Comparison of ENCODE assay signal across 15 mouse cellular contexts in genomic region chr15:93610288-93610687, GRCm38 (mm10). TPM values are rescaled to one million over a fixed set of nuclear protein-coding genes. Genes with fewer than 3 reads are reported as not detected.
DNase-seq lines count a peak whose midpoint lies in the region; ATAC-seq and TF ChIP-seq lines count a peak whose summit lies in the region.
"Had no signal": no experiment of that assay in that cellular context is flagged by ENCODE, and none has a peak within 500 bp of the region (broad histone marks: within the 10 kb centered on the region; RNA-seq: fewer than 3 reads in every experiment).

No protein-coding gene starts in this region.

- DNase-seq in intestine, embryonic 14.5 days (ENCODE audit: low spot score) = no peak
- DNase-seq in limb, embryonic 10.5 days (ENCODE audit: low spot score) = peak; percentile 28
- DNase-seq in embryo, embryonic 10 days (ENCODE audit: low spot score) = no peak
- no peak for DNase-seq in T-cell, adult 2 months (ENCODE audit: low spot score)
- DNase-seq: adrenal gland, postnatal 36 days; cerebellum, adult 8-10 months; heart, adult 18-20 months had no signal

- no peaks in the 10 kb centered on the region for H3K36me3 ChIP-seq in intestine, embryonic 14.5 days (ENCODE audit: control insufficient read depth, insufficient read depth, low read length)
- no peaks in the 10 kb centered on the region for H3K36me3 ChIP-seq in intestine, postnatal 0 days (ENCODE audit: control insufficient read depth, insufficient read depth)
- no peaks in the 10 kb centered on the region for H3K36me3 ChIP-seq in embryonic facial prominence, embryonic 13.5 days
- no peaks in the 10 kb centered on the region for H3K36me3 ChIP-seq in intestine, embryonic 16.5 days (ENCODE audit: control insufficient read depth, insufficient read depth, low read length)
- no peaks in the 10 kb centered on the region for H3K36me3 ChIP-seq in limb, embryonic 10.5 days
- no peaks in the 10 kb centered on the region for H3K36me3 ChIP-seq in hindbrain, embryonic 16.5 days (ENCODE audit: control insufficient read depth, insufficient read depth, low read length)
- H3K36me3 ChIP-seq: limb, embryonic 13.5 days; midbrain, embryonic 12.5 days had no signal

- no peaks in the 10 kb centered on the region for H3K27me3 ChIP-seq in intestine, embryonic 14.5 days (replicated peaks; ENCODE audit: control insufficient read depth, insufficient read depth, low read length)
- H3K27me3 ChIP-seq in intestine, postnatal 0 days (replicated peaks; ENCODE audit: control insufficient read depth, insufficient read depth, low read length) = no peaks in the 10 kb centered on the region
- no peaks in the 10 kb centered on the region for H3K27me3 ChIP-seq in embryonic facial prominence, embryonic 13.5 days
- no peaks in the 10 kb centered on the region for H3K27me3 ChIP-seq in intestine, embryonic 16.5 days (replicated peaks; ENCODE audit: control insufficient read depth, insufficient read depth, low read length)
- no peaks in the 10 kb centered on the region for H3K27me3 ChIP-seq in limb, embryonic 10.5 days (ENCODE audit: low read depth, poor library complexity, severe bottlenecking)
- H3K27me3 ChIP-seq in hindbrain, embryonic 16.5 days (replicated peaks; ENCODE audit: control insufficient read depth, insufficient read depth, low read length) = no peaks in the 10 kb centered on the region
- H3K27me3 ChIP-seq: midbrain, embryonic 12.5 days; Patski had no signal

- H3K4me2 ChIP-seq in intestine, embryonic 14.5 days (ENCODE audit: low read length) = no peak overlapping the region
- H3K4me2 ChIP-seq in intestine, postnatal 0 days (replicated peaks; ENCODE audit: low read depth) = no peak overlapping the region
- H3K4me2 ChIP-seq in embryonic facial prominence, embryonic 13.5 days = peak overlapping the region; percentile 21; the same call in 1 of the 2 replicates
- no peak overlapping the region for H3K4me2 ChIP-seq in intestine, embryonic 16.5 days (ENCODE audit: low read depth, low read length)
- no peak overlapping the region for H3K4me2 ChIP-seq in hindbrain, embryonic 16.5 days (ENCODE audit: low read length)
- H3K4me2 ChIP-seq: midbrain, embryonic 12.5 days had no signal

- peaks cover 8% of the 10 kb centered on the region; the same call in 1 of the 2 replicates for H3K4me1 ChIP-seq in intestine, embryonic 14.5 days (replicated peaks; ENCODE audit: control insufficient read depth, insufficient read depth, low read length)
- H3K4me1 ChIP-seq in intestine, postnatal 0 days (replicated peaks; ENCODE audit: control insufficient read depth, insufficient read depth, low read length) = no peaks in the 10 kb centered on the region
- peaks cover 25% of the 10 kb centered on the region for H3K4me1 ChIP-seq in embryonic facial prominence, embryonic 13.5 days
- H3K4me1 ChIP-seq in intestine, embryonic 16.5 days (ENCODE audit: control insufficient read depth, insufficient read depth, low read length) = peaks cover 5% of the 10 kb centered on the region; the same call in 1 of the 2 replicates
- H3K4me1 ChIP-seq in limb, embryonic 10.5 days = peaks cover 26% of the 10 kb centered on the region
- H3K4me1 ChIP-seq in hindbrain, embryonic 16.5 days (ENCODE audit: control insufficient read depth, insufficient read depth, low read depth, low read length) = no peaks in the 10 kb centered on the region
- H3K4me1 ChIP-seq: midbrain, embryonic 12.5 days had no signal

- H3K4me3 ChIP-seq in intestine, embryonic 14.5 days (ENCODE audit: low read depth, low read length) = no peak overlapping the region
- no peak overlapping the region for H3K4me3 ChIP-seq in intestine, postnatal 0 days (ENCODE audit: low read depth, low read length)
- no peak overlapping the region for H3K4me3 ChIP-seq in embryonic facial prominence, embryonic 13.5 days
- no peak overlapping the region for H3K4me3 ChIP-seq in intestine, embryonic 16.5 days (ENCODE audit: low read length)
- H3K4me3 ChIP-seq in limb, embryonic 10.5 days = no peak overlapping the region
- no peak overlapping the region for H3K4me3 ChIP-seq in hindbrain, embryonic 16.5 days (ENCODE audit: low read length)
- H3K4me3 ChIP-seq: limb, embryonic 13.5 days; midbrain, embryonic 12.5 days had no signal

- H3K27ac ChIP-seq in intestine, embryonic 14.5 days (ENCODE audit: low read depth) = peak overlapping the region; percentile 72
- H3K27ac ChIP-seq in intestine, postnatal 0 days (ENCODE audit: low read depth, low read length) = no peak overlapping the region
- peak overlapping the region; percentile 81 for H3K27ac ChIP-seq in embryonic facial prominence, embryonic 13.5 days
- peak overlapping the region; percentile 69 for H3K27ac ChIP-seq in intestine, embryonic 16.5 days (ENCODE audit: low read length)
- no peak overlapping the region for H3K27ac ChIP-seq in limb, embryonic 10.5 days
- H3K27ac ChIP-seq in hindbrain, embryonic 16.5 days (ENCODE audit: low read depth, low read length) = no peak overlapping the region
- H3K27ac ChIP-seq: hindbrain, postnatal 0 days; midbrain, embryonic 12.5 days had no signal

- no peak for TF ChIP-seq CTCF in intestine, postnatal 0 days (IDR thresholded peaks at IDR 0.05; ENCODE audit: low read depth)

- H3K9me3 ChIP-seq in intestine, embryonic 14.5 days (ENCODE audit: control insufficient read depth, low read length) = peaks cover 6% of the 10 kb centered on the region; the same call in 1 of the 2 replicates
- no peaks in the 10 kb centered on the region for H3K9me3 ChIP-seq in intestine, postnatal 0 days (ENCODE audit: control insufficient read depth)
- H3K9me3 ChIP-seq in embryonic facial prominence, embryonic 13.5 days = peaks cover 4% of the 10 kb centered on the region; the same call in 1 of the 2 replicates
- no peaks in the 10 kb centered on the region for H3K9me3 ChIP-seq in intestine, embryonic 16.5 days (ENCODE audit: control insufficient read depth, low read length)
- peaks cover 4% of the 10 kb centered on the region; the same call in 1 of the 2 replicates for H3K9me3 ChIP-seq in limb, embryonic 10.5 days (replicated peaks)
- H3K9me3 ChIP-seq in hindbrain, embryonic 16.5 days (ENCODE audit: control insufficient read depth, low read length) = no peaks in the 10 kb centered on the region

- 59% methylated on average over 18 of the region's 18 CpGs for WGBS in intestine, embryonic 14.5 days
- 71% methylated on average over 18 of the region's 18 CpGs for WGBS in intestine, postnatal 0 days
- WGBS in embryonic facial prominence, embryonic 13.5 days = 63% methylated on average over 18 of the region's 18 CpGs
- WGBS in intestine, embryonic 16.5 days = 66% methylated on average over 18 of the region's 18 CpGs
- WGBS in limb, embryonic 10.5 days = 92% methylated on average over 18 of the region's 18 CpGs
- WGBS in hindbrain, embryonic 16.5 days = 87% methylated on average over 18 of the region's 18 CpGs

- H3K9ac ChIP-seq in intestine, embryonic 14.5 days (ENCODE audit: low read length) = no peak overlapping the region
- no peak overlapping the region for H3K9ac ChIP-seq in intestine, postnatal 0 days (ENCODE audit: low read depth, low read length)
- H3K9ac ChIP-seq in embryonic facial prominence, embryonic 13.5 days = no peak overlapping the region
- H3K9ac ChIP-seq in intestine, embryonic 16.5 days (ENCODE audit: low read depth, low read length) = no peak overlapping the region
- no peak overlapping the region for H3K9ac ChIP-seq in hindbrain, embryonic 16.5 days (ENCODE audit: low read depth, low read length)
- H3K9ac ChIP-seq: limb, embryonic 13.5 days; midbrain, embryonic 12.5 days had no signal

- 0 out of 2 replicates have a peak, but pooled peaks have one; percentile 27 for ATAC-seq in intestine, embryonic 14.5 days (replicated peaks; ENCODE audit: low FRiP score, low TSS enrichment, low read depth)
- ATAC-seq in intestine, postnatal 0 days = no peak
- no peak for ATAC-seq in embryonic facial prominence, embryonic 13.5 days (ENCODE audit: insufficient number of reproducible peaks, insufficient read depth, low FRiP score, low TSS enrichment, low read depth)
- 0 out of 2 replicates have a peak, but pooled peaks have one; percentile 26 for ATAC-seq in intestine, embryonic 16.5 days
- ATAC-seq in hindbrain, embryonic 16.5 days = no peak
- ATAC-seq: hindbrain, postnatal 0 days; Patski had no signal

RNA-seq across cellular contexts. Expression of gene Prickle1, which starts 14.6 kb away (rescaled TPM):
- 31.0 and 33.4 TPM in 2 replicates for polyA plus RNA-seq in intestine, embryonic 14.5 days (2014; fragmentation: Nextera tagmentation; extraction: Ambion mirVana)
- 6.3 and 6.5 TPM in 2 replicates for polyA plus RNA-seq in intestine, postnatal 0 days (2015; fragmentation: Nextera tagmentation; extraction: Ambion mirVana)
- polyA plus RNA-seq in embryonic facial prominence, embryonic 13.5 days (2015; fragmentation: Nextera tagmentation; extraction: Ambion mirVana) = 46.5 and 58.2 TPM in 2 replicates
- polyA plus RNA-seq in intestine, embryonic 16.5 days (2015; fragmentation: Nextera tagmentation; extraction: Ambion mirVana) = 18.1 TPM in 2 replicates
- 20.4 and 25.7 TPM in 2 replicates for polyA plus RNA-seq in limb, embryonic 10.5 days (2016; fragmentation: Nextera tagmentation; extraction: Ambion mirVana)
- polyA plus RNA-seq in hindbrain, embryonic 16.5 days (2015; fragmentation: Nextera tagmentation; extraction: Ambion mirVana) = 20.1 and 21.6 TPM in 2 replicates

Comparison
In these comparisons a context has a peak if more than half of its experiments do, and no peak if none do; other contexts are left out.
1. ATAC-seq: peak in intestine, embryonic 14.5 days (single experiment) and intestine, embryonic 16.5 days (single experiment); none in intestine, postnatal 0 days (single experiment), embryonic facial prominence, embryonic 13.5 days (single experiment) and hindbrain, embryonic 16.5 days (single experiment).
2. H3K27ac ChIP-seq: peak in intestine, embryonic 14.5 days (single experiment), embryonic facial prominence, embryonic 13.5 days (single experiment) and intestine, embryonic 16.5 days (single experiment); none in intestine, postnatal 0 days (single experiment), limb, embryonic 10.5 days (single experiment) and hindbrain, embryonic 16.5 days (single experiment).